ENCODE assay signal across 8 mouse cellular contexts in the genomic region with DNA sequence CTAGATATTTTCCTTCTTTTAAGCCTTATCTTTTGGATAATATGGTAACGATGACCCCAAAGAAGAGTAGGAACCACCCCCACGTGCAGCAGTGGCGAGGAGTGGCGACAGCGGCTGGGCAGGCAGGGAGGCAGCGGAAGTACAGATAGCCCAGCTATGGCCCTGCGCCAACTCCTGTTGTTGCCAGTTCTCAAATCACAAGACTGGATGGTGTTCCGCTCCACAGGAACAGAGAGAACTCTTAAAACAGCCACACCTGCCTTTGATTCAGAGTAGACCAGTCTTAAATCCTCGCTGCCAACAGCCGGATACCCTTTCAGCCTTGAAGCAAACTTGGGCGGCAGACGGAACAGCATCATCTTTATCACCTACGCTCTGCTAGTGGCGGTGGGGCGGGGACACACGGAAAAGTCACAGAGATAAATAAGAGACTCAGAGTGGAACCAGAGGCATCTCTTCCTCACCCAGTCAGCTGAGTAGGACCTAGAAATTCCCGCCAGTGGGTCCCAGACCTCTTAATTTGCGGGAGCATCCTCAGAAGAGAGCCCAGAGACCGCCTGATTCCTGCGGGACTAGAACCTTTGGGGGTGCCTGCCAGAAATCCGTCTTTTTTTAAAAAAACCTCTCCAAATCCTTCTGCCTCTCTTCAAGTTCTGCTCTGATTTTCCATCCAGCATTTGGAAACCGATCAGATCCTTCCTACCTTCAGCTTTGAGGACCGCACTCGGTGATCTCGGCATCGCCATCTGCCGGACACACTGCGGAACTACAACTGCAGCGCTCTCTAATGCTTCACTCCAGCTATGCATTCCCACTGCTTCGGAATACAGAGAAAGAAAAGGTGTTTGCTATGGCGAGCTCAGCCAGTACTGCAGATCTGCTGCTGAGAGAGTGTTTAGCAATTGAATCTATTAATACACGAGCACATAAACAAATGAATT. TPM values are rescaled to one million over a fixed set of nuclear protein-coding genes. Genes with fewer than 3 reads are reported as not detected.
DNase-seq lines count a peak whose midpoint lies in the region; ATAC-seq lines count a peak whose summit lies in the region.

No protein-coding gene starts in this region.

- no peaks in the 10 kb centered on the region for H3K9me3 ChIP-seq in hindbrain, embryonic 13.5 days

- peak overlapping the region; percentile 60 for H3K9ac ChIP-seq in hindbrain, embryonic 13.5 days

- WGBS in hindbrain, embryonic 13.5 days = 7% methylated on average over 32 of the region's 32 CpGs

- peaks cover 23% of the 10 kb centered on the region for H3K27me3 ChIP-seq in hindbrain, embryonic 13.5 days

- no peak overlapping the region for H3K27ac ChIP-seq in hindbrain, embryonic 13.5 days

- no peaks in the 10 kb centered on the region for H3K36me3 ChIP-seq in hindbrain, embryonic 13.5 days

- H3K4me3 ChIP-seq in hindbrain, embryonic 13.5 days = peak overlapping the region; percentile 37

- DNase-seq in NIH3T3 (ENCODE audit: low read depth) = peak; percentile 95
- peak; percentile 96 for DNase-seq in cerebellum, postnatal 14 days
- peak; percentile 86 to 93 for DNase-seq in frontal cortex, postnatal 14 days (ENCODE audit: low spot score in 2 of 2)
- DNase-seq in layer of hippocampus, postnatal 14 days (ENCODE audit: low spot score in 2 of 2) = peak; percentile 91 to 95
- DNase-seq in lung, postnatal 10 days = peak; percentile 92
- peak; percentile 90 for DNase-seq in ovary, postnatal 14 days (ENCODE audit: low spot score)
- DNase-seq in thymus, postnatal 10 days (ENCODE audit: low spot score in 2 of 2) = peak; percentile 44 to 79

- peak overlapping the region; percentile 69 for H3K4me2 ChIP-seq in hindbrain, embryonic 13.5 days

- peaks cover 23% of the 10 kb centered on the region for H3K4me1 ChIP-seq in hindbrain, embryonic 13.5 days (replicated peaks)

- peak; percentile 18; the same call in 1 of the 2 replicates for ATAC-seq in hindbrain, embryonic 13.5 days (ENCODE audit: low FRiP score)

RNA-seq across cellular contexts. Expression of a gene that starts 15.8 kb away (rescaled TPM):
- polyA plus RNA-seq in hindbrain, embryonic 13.5 days (2015; fragmentation: Nextera tagmentation; extraction: Ambion mirVana) = 884 and 886 TPM in 2 replicates
- 1,000 to 10,000 TPM; 1,171 to 1,217 TPM for total RNA-seq in layer of hippocampus, postnatal 14 days (2021)

RNA-seq across cellular contexts. Expression of a gene that starts 42.3 kb away (rescaled TPM):
- polyA plus RNA-seq in hindbrain, embryonic 13.5 days (2015; fragmentation: Nextera tagmentation; extraction: Ambion mirVana) = 11.4 and 12.2 TPM in 2 replicates
- total RNA-seq in layer of hippocampus, postnatal 14 days (2021) = 10 to 100 TPM; 10.5 to 15.2 TPM
